Mouse (Mus musculus): ENCODE results near the gene Gm14419.
"Not testable (repeated sequence)": the region's sequence is repeated elsewhere in the genome, so short reads cannot be mapped to it uniquely, and the experiment has no call there.

Gm14419 gene

GRCm38 (mm10) chr2:177000656-177001055 lies at the start of gene Gm14419:
TSS of gene Gm14419 (plus strand) at chr2:177000956.
- DNase-seq (ENCODE audit: low spot score in 2 of 2): not testable (repeated sequence)
